In genomic region chr5:117986327-117986726, GRCm38 (mm10) we compare ENCODE assay signal across 19 mouse cellular contexts. TPM values are rescaled to one million over a fixed set of nuclear protein-coding genes. Genes with fewer than 3 reads are reported as not detected.
DNase-seq lines count a peak whose midpoint lies in the region; ATAC-seq and TF ChIP-seq lines count a peak whose summit lies in the region.
"Had no signal": no experiment of that assay in that cellular context is flagged by ENCODE, and none has a peak within 500 bp of the region (broad histone marks: within the 10 kb centered on the region; RNA-seq: fewer than 3 reads in every experiment).

No protein-coding gene starts in this region.

- no peaks in the 10 kb centered on the region for H3K27me3 ChIP-seq in liver, embryonic 14.5 days (ENCODE audit: control insufficient read depth, insufficient read depth, low read length)
- H3K27me3 ChIP-seq: embryonic facial prominence, embryonic 13.5 days; hindbrain, embryonic 12.5 days had no signal

- ATAC-seq in cerebellum, adult (ENCODE audit: insufficient number of reproducible peaks, low FRiP score, low TSS enrichment) = no peak
- ATAC-seq in liver, embryonic 14.5 days (ENCODE audit: insufficient read depth) = 0 out of 2 replicates have a peak, but pooled peaks have one; percentile 24
- ATAC-seq in monocyte, adult 5-6 weeks (replicated peaks; ENCODE audit: insufficient number of reproducible peaks, low FRiP score, low TSS enrichment, poor library complexity, severe bottlenecking) = no peak
- ATAC-seq: activated CD4-positive, CD25-positive, alpha-beta regulatory T cell, adult 4 months; forebrain, embryonic 14.5 days had no signal

- WGBS in liver, embryonic 14.5 days (ENCODE audit: insufficient replicate concordance) = 62% methylated on average over 4 of the region's 4 CpGs

- H3K36me3 ChIP-seq in liver, embryonic 14.5 days (replicated peaks; ENCODE audit: control insufficient read depth, insufficient read depth, low read depth) = peaks cover 2% of the 10 kb centered on the region; the same call in 1 of the 2 replicates

- H3K4me1 ChIP-seq in liver, embryonic 14.5 days (replicated peaks; ENCODE audit: control insufficient read depth in 2 of 2, insufficient read depth in 2 of 2, low read length in 1 of 2) = peaks cover 0 to 3% of the 10 kb centered on the region in 2 experiments; a peak in 2 of 4 replicates
- H3K4me1 ChIP-seq: embryonic facial prominence, embryonic 13.5 days had no signal

- H3K9ac ChIP-seq in liver, embryonic 14.5 days (replicated peaks) = no peak overlapping the region
- H3K9ac ChIP-seq: embryonic facial prominence, embryonic 13.5 days; hindbrain, embryonic 12.5 days; lung, embryonic 14.5 days had no signal

- no peak overlapping the region for H3K4me3 ChIP-seq in liver, embryonic 14.5 days (ENCODE audit: insufficient read depth in 1 of 2, low read depth in 2 of 2, low read length in 2 of 2)
- H3K4me3 ChIP-seq: embryonic facial prominence, embryonic 13.5 days; hindbrain, embryonic 12.5 days had no signal

- no peak overlapping the region for H3K27ac ChIP-seq in liver, embryonic 14.5 days
- H3K27ac ChIP-seq: embryonic facial prominence, embryonic 13.5 days; hindbrain, embryonic 12.5 days had no signal

- no peak overlapping the region for H3K4me2 ChIP-seq in liver, embryonic 14.5 days (ENCODE audit: low read depth)
- H3K4me2 ChIP-seq: embryonic facial prominence, embryonic 13.5 days; heart, embryonic 11.5 days; hindbrain, embryonic 12.5 days; lung, embryonic 14.5 days had no signal

- peak; percentile 14 for DNase-seq in cerebellum, adult 11-12 months
- DNase-seq in kidney, adult 9 months = peak; percentile 92
- no peak for DNase-seq in kidney, postnatal 10 days
- peak in 1 of 3 experiments; percentile 22 for DNase-seq in liver, embryonic 14.5 days (ENCODE audit: low read depth in 3 of 3, low spot score in 3 of 3)
- DNase-seq in c-Kit-positive CD71-positive TER-119-positive erythroid progenitor cells, embryonic 14.5 days (ENCODE audit: low spot score) = no peak
- DNase-seq: cerebellum, postnatal 14 days; heart, postnatal 10 days; lung, embryonic 14.5 days; lung, postnatal 4 days; retina, postnatal 1 day; thymus, postnatal 25 days had no signal

- TF ChIP-seq CTCF in liver, embryonic 14.5 days (IDR thresholded peaks at IDR 0.05; ENCODE audit: low read depth) = no peak

- no peak for TF ChIP-seq EP300 in liver, embryonic 14.5 days (IDR thresholded peaks at IDR 0.05; ENCODE audit: low read depth)

- H3K9me3 ChIP-seq in liver, embryonic 14.5 days (ENCODE audit: control insufficient read depth, low read length) = no peaks in the 10 kb centered on the region
- H3K9me3 ChIP-seq: embryonic facial prominence, embryonic 13.5 days; G1E; hindbrain, embryonic 12.5 days had no signal

RNA-seq across cellular contexts. Expression of gene Fbxo21, which starts 9.8 kb away (rescaled TPM):
- 10.0 and 10.6 TPM in 2 replicates for polyA plus RNA-seq in liver, embryonic 14.5 days (2012; rRNA removed)
- polyA plus RNA-seq in liver, embryonic 14.5 days (2014; fragmentation: Nextera tagmentation; extraction: Ambion mirVana) = 9.5 and 10.3 TPM in 2 replicates
- total RNA-seq in monocyte, adult 5-6 weeks (2017) = 7.4 to 11.1 TPM (median 10.7 TPM) in 3 replicates

RNA-seq across cellular contexts. Expression of gene Tesc, which starts 41.2 kb away (rescaled TPM):
- 0.58 and 0.73 TPM in 2 replicates for polyA plus RNA-seq in liver, embryonic 14.5 days (2012; rRNA removed)
- polyA plus RNA-seq in liver, embryonic 14.5 days (2014; fragmentation: Nextera tagmentation; extraction: Ambion mirVana) = 0.77 and 1.2 TPM in 2 replicates
- 1.9 to 6.9 TPM (median 2.7 TPM) in 3 replicates for total RNA-seq in monocyte, adult 5-6 weeks (2017)
- total RNA-seq: G1E had no signal
- polyA plus RNA-seq: G1E had no signal

Comparison
In these comparisons a context has a peak if more than half of its experiments do, and no peak if none do; other contexts are left out.
1. DNase-seq: peak in cerebellum, adult 11-12 months (single experiment) and kidney, adult 9 months (single experiment); none in kidney, postnatal 10 days (single experiment) and c-Kit-positive CD71-positive TER-119-positive erythroid progenitor cells, embryonic 14.5 days (single experiment).